Mouse (Mus musculus) neural tube, embryonic 13.5 days (tissue): ENCODE measurements around the gene Gas2l3. TPM values are rescaled to one million over a fixed set of nuclear protein-coding genes. Genes with fewer than 3 reads are reported as not detected.

Source experiments
- ATAC-seq: fragments of 200-750 bp; cut with Nextera tagmentation; 2 replicates; pipeline ENCODE4 v1.8.0; 2017; ENCODE audit warnings: low read depth, mild to moderate bottlenecking, moderate TSS enrichment, moderate library complexity
- H3K27ac ChIP-seq: fragments of 300-500 bp; sonication (generic); replicated peaks from 2 replicates; pipeline ENCODE4 v1.5.1; 2015; ENCODE audit warnings: moderate library complexity, mild to moderate bottlenecking, inconsistent platforms
- H3K27me3 ChIP-seq: fragments of 300-500 bp; sonication (generic); 2 replicates; pipeline ENCODE4 v1.6.1; 2015; ENCODE audit warnings: mild to moderate bottlenecking, inconsistent platforms
- H3K36me3 ChIP-seq: fragments of 300-500 bp; sonication (generic); 2 replicates; pipeline ENCODE4 v1.6.1; 2015; ENCODE audit warnings: mild to moderate bottlenecking, inconsistent platforms
- H3K4me1 ChIP-seq: fragments of 300-500 bp; sonication (generic); replicated peaks from 2 replicates; pipeline ENCODE4 v1.6.1; 2015; ENCODE audit warnings: inconsistent platforms
- H3K4me2 ChIP-seq: fragments of 300-500 bp; sonication (generic); 2 replicates; pipeline ENCODE4 v1.6.1; 2015; ENCODE audit warnings: inconsistent platforms, mild to moderate bottlenecking, moderate library complexity
- H3K4me3 ChIP-seq: fragments of 300-500 bp; sonication (generic); 2 replicates; pipeline ENCODE4 v1.5.1; 2015; ENCODE audit warnings: mild to moderate bottlenecking, inconsistent platforms
- H3K9ac ChIP-seq: fragments of 300-500 bp; sonication (generic); 2 replicates; pipeline ENCODE4 v1.6.1; 2015; ENCODE audit warnings: moderate library complexity, mild to moderate bottlenecking, inconsistent platforms
- H3K9me3 ChIP-seq: fragments of 300-500 bp; sonication (generic); 2 replicates; pipeline ENCODE4 v1.6.1; 2016; ENCODE audit warnings: inconsistent platforms
- WGBS: fragments of 180-500 bp; shearing (Covaris S2); methylation state at CpG from one replicate; pipeline ENCODE4 v1.1.7; 2015; 5-methylcytosine and 5-hydroxymethylcytosine counted together
- polyA plus RNA-seq: library from polyadenylated mRNA; unstranded; fragments of >200 nt; fragmentation: Nextera tagmentation; extraction: Ambion mirVana; gene quantifications from 2 replicates; pipeline ENCODE4 v1.2.1, GENCODE M21; 2015

Gas2l3 gene
- polyA plus RNA-seq: 5.8 and 6.3 TPM in 2 replicates

GRCm38 (mm10) chr10:89443623-89444151, at the start of gene Gas2l3:
Gas2l3 (minus strand) TSS chr10:89443967.
- H3K9me3 ChIP-seq: 0 out of 2 replicates have a peak, but pooled peaks cover 7% of the 10 kb centered on the region
- H3K4me2 ChIP-seq: peak within 1 kb of the TSS; percentile 97
- H3K4me1 ChIP-seq: peaks cover 17% of the 10 kb centered on the region
- peak within 1 kb of the TSS; percentile 71 for H3K9ac ChIP-seq
- H3K27me3 ChIP-seq: peaks cover 42% of the 10 kb centered on the region
- H3K36me3 ChIP-seq: no peaks in the 10 kb centered on the region
- H3K27ac ChIP-seq: peak within 1 kb of the TSS; percentile 56; the same call in 1 of the 2 replicates
- WGBS: under 1% methylated on average over 39 of the region's 39 CpGs
- H3K4me3 ChIP-seq: peak within 1 kb of the TSS; percentile 69
- ATAC-seq: peak; percentile 98

- no peaks in the 10 kb centered on the region for H3K36me3 ChIP-seq
- no peak overlapping the region for H3K27ac ChIP-seq
- no peaks in the 10 kb centered on the region for H3K9me3 ChIP-seq
- H3K9ac ChIP-seq: no peak overlapping the region
- no peak overlapping the region for H3K4me3 ChIP-seq
- 14% methylated on average over 3 of the region's 3 CpGs for WGBS
- peaks cover 28% of the 10 kb centered on the region for H3K27me3 ChIP-seq
- H3K4me1 ChIP-seq: peaks cover 3% of the 10 kb centered on the region; the same call in 1 of the 2 replicates
- no peak overlapping the region for H3K4me2 ChIP-seq
- no peak; the same call in 1 of the 2 replicates for ATAC-seq
Observed at GRCm38 (mm10) chr10:89491321-89491720, 47.6 kb upstream of the Gas2l3 start.

- no peak overlapping the region for H3K4me2 ChIP-seq
- 89% methylated on average over 3 of the region's 3 CpGs for WGBS
- no peak overlapping the region for H3K9ac ChIP-seq
- peaks cover 31% of the 10 kb centered on the region for H3K27me3 ChIP-seq
- peaks cover 3% of the 10 kb centered on the region; the same call in 1 of the 2 replicates for H3K4me1 ChIP-seq
- H3K36me3 ChIP-seq: no peaks in the 10 kb centered on the region
- no peaks in the 10 kb centered on the region for H3K9me3 ChIP-seq
- ATAC-seq: no peak
- no peak overlapping the region for H3K4me3 ChIP-seq
- H3K27ac ChIP-seq: no peak overlapping the region
Observed at GRCm38 (mm10) chr10:89490250-89490649, 46.5 kb upstream of the Gas2l3 start.

- Histone ChIP-seq H3K36me3 (no peaks in the 10 kb centered on the region), H3K4me2 (no peak overlapping the region), H3K4me3 (no peak overlapping the region), H3K9ac (no peak overlapping the region), H3K27me3 (peaks cover 31% of the 10 kb centered on the region), H3K27ac (no peak overlapping the region), H3K4me1 (peaks cover 3% of the 10 kb centered on the region; the same call in 1 of the 2 replicates), H3K9me3 (no peaks in the 10 kb centered on the region)
- no peak for ATAC-seq
- 85% methylated on average over 4 of the region's 4 CpGs for WGBS
Observed at GRCm38 (mm10) chr10:89489459-89489858, 45.7 kb upstream of the Gas2l3 start.

- no peak overlapping the region for H3K4me3 ChIP-seq
- H3K36me3 ChIP-seq: no peaks in the 10 kb centered on the region
- no peak overlapping the region for H3K4me2 ChIP-seq
- ATAC-seq: no peak
- WGBS: 30% methylated on average over 4 of the region's 4 CpGs
- no peak overlapping the region for H3K27ac ChIP-seq
- H3K9ac ChIP-seq: no peak overlapping the region
- peaks cover 9% of the 10 kb centered on the region for H3K4me1 ChIP-seq
- H3K9me3 ChIP-seq: no peaks in the 10 kb centered on the region
- peaks cover 32% of the 10 kb centered on the region for H3K27me3 ChIP-seq
Observed at GRCm38 (mm10) chr10:89486995-89487742, 43.4 kb upstream of the Gas2l3 start.

GRCm38 (mm10) chr10:89484907-89485306, 41.1 kb upstream of the Gas2l3 start:
- H3K36me3 ChIP-seq: no peaks in the 10 kb centered on the region
- H3K4me1 ChIP-seq: peaks cover 12% of the 10 kb centered on the region
- no peak for ATAC-seq
- H3K9me3 ChIP-seq: no peaks in the 10 kb centered on the region
- no peak overlapping the region for H3K9ac ChIP-seq
- no peak overlapping the region for H3K4me2 ChIP-seq
- H3K27ac ChIP-seq: no peak overlapping the region
- peaks cover 27% of the 10 kb centered on the region for H3K27me3 ChIP-seq
- no peak overlapping the region for H3K4me3 ChIP-seq

- Histone ChIP-seq H3K9ac (no peak overlapping the region), H3K9me3 (no peaks in the 10 kb centered on the region), H3K4me1 (peaks cover 12% of the 10 kb centered on the region), H3K27ac (no peak overlapping the region), H3K4me2 (no peak overlapping the region), H3K4me3 (no peak overlapping the region), H3K27me3 (peaks cover 26% of the 10 kb centered on the region), H3K36me3 (no peaks in the 10 kb centered on the region)
- no peak for ATAC-seq
- 72% methylated on average over 18 of the region's 18 CpGs for WGBS
Observed at GRCm38 (mm10) chr10:89483812-89484602, 40.2 kb upstream of the Gas2l3 start.

GRCm38 (mm10) chr10:89483113-89483512, 39.3 kb upstream of the Gas2l3 start:
- H3K9me3 ChIP-seq: no peaks in the 10 kb centered on the region
- no peak for ATAC-seq
- no peak overlapping the region for H3K4me3 ChIP-seq
- H3K27me3 ChIP-seq: peaks cover 30% of the 10 kb centered on the region
- peaks cover 12% of the 10 kb centered on the region for H3K4me1 ChIP-seq
- H3K9ac ChIP-seq: no peak overlapping the region
- no peak overlapping the region for H3K4me2 ChIP-seq
- no peaks in the 10 kb centered on the region for H3K36me3 ChIP-seq
- H3K27ac ChIP-seq: no peak overlapping the region
- WGBS: 81% methylated on average over 14 of the region's 14 CpGs

- H3K9ac ChIP-seq: no peak overlapping the region
- H3K9me3 ChIP-seq: no peaks in the 10 kb centered on the region
- no peaks in the 10 kb centered on the region for H3K36me3 ChIP-seq
- no peak for ATAC-seq
- H3K27ac ChIP-seq: no peak overlapping the region
- peaks cover 12% of the 10 kb centered on the region for H3K4me1 ChIP-seq
- H3K4me3 ChIP-seq: no peak overlapping the region
- peak overlapping the region; percentile 29 for H3K4me2 ChIP-seq
- H3K27me3 ChIP-seq: peaks cover 30% of the 10 kb centered on the region
- WGBS: 20% methylated on average over 10 of the region's 10 CpGs
Observed at GRCm38 (mm10) chr10:89482142-89482681, 38.4 kb upstream of the Gas2l3 start.

GRCm38 (mm10) chr10:89481638-89482037, 37.9 kb upstream of the Gas2l3 start:
- Histone ChIP-seq H3K9me3 (no peaks in the 10 kb centered on the region), H3K4me1 (peaks cover 12% of the 10 kb centered on the region), H3K36me3 (no peaks in the 10 kb centered on the region), H3K4me3 (no peak overlapping the region), H3K4me2 (peak overlapping the region; percentile 29), H3K27ac (no peak overlapping the region), H3K27me3 (peaks cover 30% of the 10 kb centered on the region), H3K9ac (no peak overlapping the region)
- no peak for ATAC-seq
- 23% methylated on average over 7 of the region's 7 CpGs for WGBS

- ATAC-seq: no peak
- H3K4me3 ChIP-seq: no peak overlapping the region
- H3K9me3 ChIP-seq: no peaks in the 10 kb centered on the region
- H3K4me2 ChIP-seq: no peak overlapping the region
- H3K4me1 ChIP-seq: peaks cover 12% of the 10 kb centered on the region
- 85% methylated on average over 8 of the region's 8 CpGs for WGBS
- H3K27ac ChIP-seq: no peak overlapping the region
- peaks cover 14% of the 10 kb centered on the region for H3K27me3 ChIP-seq
- no peak overlapping the region for H3K9ac ChIP-seq
- no peaks in the 10 kb centered on the region for H3K36me3 ChIP-seq
Observed at GRCm38 (mm10) chr10:89478766-89479165, 35.0 kb upstream of the Gas2l3 start.
